Mouse (Mus musculus) liver, adult 2 months (tissue): ENCODE results near the gene Tmx4.

Source experiments
- CTCF ChIP-seq: fragments of 200-500 bp; IDR thresholded peaks from 2 replicates; pipeline ENCODE4 v1.5.1; 2011; ENCODE audit warnings: low read depth, low read length, control low read depth
- POLR2A ChIP-seq: fragments of 200-500 bp; IDR thresholded peaks from 2 replicates; pipeline ENCODE4 v1.6.1; 2011; ENCODE audit warnings: low read length, control low read depth; ENCODE audit not compliant: insufficient read depth; ENCODE audit errors: extremely low read depth

DNA sequence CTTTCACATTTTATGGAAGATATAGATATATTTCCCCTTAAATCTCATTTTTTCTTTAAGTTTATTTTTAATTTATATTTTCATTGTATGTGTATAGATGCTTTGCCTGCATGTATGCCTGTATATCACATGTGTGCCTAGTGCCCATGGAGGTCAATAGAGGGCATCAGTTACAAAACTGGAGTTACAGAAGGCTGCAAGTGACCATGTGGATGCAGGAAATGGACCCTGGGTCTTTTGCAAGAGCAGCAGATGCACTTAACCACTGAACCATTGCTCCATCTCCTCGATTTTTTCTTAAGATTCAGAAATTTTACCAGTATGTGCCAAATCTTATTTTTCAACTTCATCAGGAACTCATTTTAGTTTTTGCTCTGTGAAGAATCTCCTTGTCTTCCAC is 48.2 kb upstream of the Tmx4 start:
- no peak for TF ChIP-seq CTCF
- no peak for TF ChIP-seq POLR2A
